Mouse (Mus musculus): ENCODE results near the gene Gm49776.
"Not testable (repeated sequence)": the region's sequence is repeated elsewhere in the genome, so short reads cannot be mapped to it uniquely, and the experiment has no call there.

Gene Gm49776

GRCm38 (mm10) chr16:18203430-18204091 lies 54.6 kb downstream of the Gm49776 start:
- no peak for ATAC-seq (ENCODE audit: low TSS enrichment)

- no peak for ATAC-seq (ENCODE audit: low TSS enrichment)
Observed at GRCm38 (mm10) chr16:18202061-18202460, 56.1 kb downstream of the Gm49776 start.

- ATAC-seq (ENCODE audit: low TSS enrichment) = no peak
Observed at GRCm38 (mm10) chr16:18201620-18202019, 56.5 kb downstream of the Gm49776 start.

GRCm38 (mm10) chr16:18200062-18200461 lies 58.1 kb downstream of the Gm49776 start:
- ATAC-seq (ENCODE audit: low TSS enrichment) = no peak

- no peak for ATAC-seq (ENCODE audit: low TSS enrichment)
Observed at GRCm38 (mm10) chr16:18198365-18199098, 59.6 kb downstream of the Gm49776 start.

GRCm38 (mm10) chr16:18197881-18198280 lies 60.2 kb downstream of the Gm49776 start:
- ATAC-seq (ENCODE audit: low TSS enrichment) = peak; percentile 45

- not testable (repeated sequence) for ATAC-seq (ENCODE audit: low TSS enrichment)
Observed at GRCm38 (mm10) chr16:18195561-18195960, 62.6 kb downstream of the Gm49776 start.

All from frontal cortex, adult (tissue).